Mouse (Mus musculus): ENCODE measurements at regions not wholly inside any gene's neighbourhood (a gene's known extent, or its start where the extent isn't known, plus 50 kb on each side); places are given as distances from the start of the nearest gene placed in this dataset.

DNA sequence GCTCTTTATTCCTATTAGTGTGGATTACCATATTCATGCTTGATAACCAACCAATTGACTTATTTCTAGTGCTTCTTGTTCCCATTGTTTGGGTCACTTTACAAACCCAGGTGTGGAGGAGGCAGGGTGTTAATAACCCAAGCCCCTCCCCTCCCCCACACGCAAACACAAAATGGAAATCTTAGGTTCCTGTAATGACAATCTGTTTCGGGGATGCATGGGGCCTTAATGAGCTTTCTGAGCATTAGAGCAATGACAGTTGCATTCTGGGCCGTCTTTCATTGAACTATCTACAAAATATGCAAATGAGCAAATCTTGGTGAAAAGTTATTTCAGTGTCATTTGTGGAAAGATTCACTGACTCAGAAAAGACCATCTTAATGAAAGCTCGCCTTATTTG lies 225.9 kb downstream of the Zfp326 start:
- Histone ChIP-seq H3K4me3 (ENCODE audit: low read depth, low read length) (no peak overlapping the region), H3K36me3 (ENCODE audit: control insufficient read depth, insufficient read depth, low read length) (no peaks in the 10 kb centered on the region), H3K4me1 (ENCODE audit: control insufficient read depth, insufficient read depth, insufficient read length, low read length) (no peaks in the 10 kb centered on the region), H3K27me3 (ENCODE audit: control insufficient read depth, insufficient read depth, low read length) (no peaks in the 10 kb centered on the region), H3K27ac (ENCODE audit: insufficient read depth, low read depth, low read length) (no peak overlapping the region)
- 81% methylated on average over 4 of the region's 4 CpGs for WGBS
- TF ChIP-seq POLR2A (IDR thresholded peaks at IDR 0.05; ENCODE audit: low read depth, low read length) (no peak), CTCF (IDR thresholded peaks at IDR 0.05; ENCODE audit: extremely low read depth, insufficient read length, insufficient replicate concordance, low read depth, low read length) (no peak)

GRCm38 (mm10) chr5:106098887-106099286 lies 222.5 kb downstream of the Zfp326 start:
- 77% methylated on average over 8 of the region's 8 CpGs for WGBS
- H3K27me3 ChIP-seq (ENCODE audit: control insufficient read depth, insufficient read depth, low read length), result no peaks in the 10 kb centered on the region
- no peak overlapping the region for H3K4me3 ChIP-seq (ENCODE audit: low read depth, low read length)
- TF ChIP-seq CTCF (IDR thresholded peaks at IDR 0.05; ENCODE audit: extremely low read depth, insufficient read length, insufficient replicate concordance, low read depth, low read length) (no peak), POLR2A (IDR thresholded peaks at IDR 0.05; ENCODE audit: low read depth, low read length) (no peak)
- no peaks in the 10 kb centered on the region for H3K36me3 ChIP-seq (ENCODE audit: control insufficient read depth, insufficient read depth, low read length)
- no peak overlapping the region for H3K27ac ChIP-seq (ENCODE audit: insufficient read depth, low read depth, low read length)
- H3K4me1 ChIP-seq (ENCODE audit: control insufficient read depth, insufficient read depth, insufficient read length, low read length), result no peaks in the 10 kb centered on the region

- Histone ChIP-seq H3K4me3 (ENCODE audit: low read depth, low read length) (no peak overlapping the region), H3K36me3 (ENCODE audit: control insufficient read depth, insufficient read depth, low read length) (no peaks in the 10 kb centered on the region), H3K27me3 (ENCODE audit: control insufficient read depth, insufficient read depth, low read length) (no peaks in the 10 kb centered on the region), H3K27ac (ENCODE audit: insufficient read depth, low read depth, low read length) (no peak overlapping the region), H3K4me1 (ENCODE audit: control insufficient read depth, insufficient read depth, insufficient read length, low read length) (no peaks in the 10 kb centered on the region)
- TF ChIP-seq POLR2A (IDR thresholded peaks at IDR 0.05; ENCODE audit: low read depth, low read length) (no peak), CTCF (IDR thresholded peaks at IDR 0.05; ENCODE audit: extremely low read depth, insufficient read length, insufficient replicate concordance, low read depth, low read length) (no peak)
- WGBS, result 70% methylated on average over 7 of the region's 7 CpGs
Observed at GRCm38 (mm10) chr5:106089332-106089731, 213.0 kb downstream of the Zfp326 start.

- Histone ChIP-seq H3K4me3 (ENCODE audit: low read depth, low read length) (no peak overlapping the region), H3K27ac (ENCODE audit: insufficient read depth, low read depth, low read length) (no peak overlapping the region), H3K4me1 (ENCODE audit: control insufficient read depth, insufficient read depth, insufficient read length, low read length) (no peaks in the 10 kb centered on the region), H3K27me3 (ENCODE audit: control insufficient read depth, insufficient read depth, low read length) (no peaks in the 10 kb centered on the region), H3K36me3 (ENCODE audit: control insufficient read depth, insufficient read depth, low read length) (no peaks in the 10 kb centered on the region)
- no peak for TF ChIP-seq POLR2A (IDR thresholded peaks at IDR 0.05; ENCODE audit: low read depth, low read length)
- 88% methylated on average over 5 of the region's 5 CpGs for WGBS
Observed at GRCm38 (mm10) chr5:106088478-106089185, 212.3 kb downstream of the Zfp326 start.

GRCm38 (mm10) chr5:106083786-106084185 lies 207.4 kb downstream of the Zfp326 start:
- no peaks in the 10 kb centered on the region for H3K27me3 ChIP-seq (ENCODE audit: control insufficient read depth, insufficient read depth, low read length)
- H3K4me3 ChIP-seq (ENCODE audit: low read depth, low read length), result no peak overlapping the region
- WGBS, result 76% methylated on average over 4 of the region's 4 CpGs
- TF ChIP-seq POLR2A (IDR thresholded peaks at IDR 0.05; ENCODE audit: low read depth, low read length) (no peak), CTCF (IDR thresholded peaks at IDR 0.05; ENCODE audit: extremely low read depth, insufficient read length, insufficient replicate concordance, low read depth, low read length) (no peak)
- H3K27ac ChIP-seq (ENCODE audit: insufficient read depth, low read depth, low read length), result no peak overlapping the region
- H3K36me3 ChIP-seq (ENCODE audit: control insufficient read depth, insufficient read depth, low read length), result no peaks in the 10 kb centered on the region
- H3K4me1 ChIP-seq (ENCODE audit: control insufficient read depth, insufficient read depth, insufficient read length, low read length), result no peaks in the 10 kb centered on the region

GRCm38 (mm10) chr5:106082891-106083290 lies 206.5 kb downstream of the Zfp326 start:
- 63% methylated on average over 7 of the region's 7 CpGs for WGBS

GRCm38 (mm10) chr5:106067124-106067551 lies 190.8 kb downstream of the Zfp326 start:
- Histone ChIP-seq H3K4me3 (ENCODE audit: low read depth, low read length) (no peak overlapping the region), H3K4me1 (ENCODE audit: control insufficient read depth, insufficient read depth, insufficient read length, low read length) (no peaks in the 10 kb centered on the region), H3K27ac (ENCODE audit: insufficient read depth, low read depth, low read length) (no peak overlapping the region), H3K27me3 (ENCODE audit: control insufficient read depth, insufficient read depth, low read length) (no peaks in the 10 kb centered on the region), H3K36me3 (ENCODE audit: control insufficient read depth, insufficient read depth, low read length) (no peaks in the 10 kb centered on the region)
- WGBS, result 81% methylated on average over 9 of the region's 9 CpGs
- TF ChIP-seq POLR2A (IDR thresholded peaks at IDR 0.05; ENCODE audit: low read depth, low read length) (no peak), CTCF (IDR thresholded peaks at IDR 0.05; ENCODE audit: extremely low read depth, insufficient read length, insufficient replicate concordance, low read depth, low read length) (no peak)

More at GRCm38 (mm10) chr5:106082891-106083290, 206.5 kb downstream of the Zfp326 start:
- no peaks in the 10 kb centered on the region for H3K4me1 ChIP-seq (ENCODE audit: control insufficient read depth, insufficient read depth, insufficient read length, low read length)
- H3K36me3 ChIP-seq (ENCODE audit: control insufficient read depth, insufficient read depth, low read length), result no peaks in the 10 kb centered on the region
- no peak overlapping the region for H3K4me3 ChIP-seq (ENCODE audit: low read depth, low read length)
- no peaks in the 10 kb centered on the region for H3K27me3 ChIP-seq (ENCODE audit: control insufficient read depth, insufficient read depth, low read length)
- H3K27ac ChIP-seq (ENCODE audit: insufficient read depth, low read depth, low read length), result no peak overlapping the region
- TF ChIP-seq POLR2A (IDR thresholded peaks at IDR 0.05; ENCODE audit: low read depth, low read length), result no peak
- no peak for TF ChIP-seq CTCF (IDR thresholded peaks at IDR 0.05; ENCODE audit: extremely low read depth, insufficient read length, insufficient replicate concordance, low read depth, low read length)

Data from small intestine, adult 2 months (tissue).